Mouse (Mus musculus) ES-E14 (cell line): ENCODE measurements around the gene Kif26a.

Experiments used
- CHD2 ChIP-seq: IDR thresholded peaks from 2 replicates; pipeline ENCODE4 v1.6.1; 2014; ENCODE audit warnings: mild to moderate bottlenecking, low read depth, low read length, inconsistent platforms
- HCFC1 ChIP-seq: IDR thresholded peaks from 2 replicates; pipeline ENCODE4 v1.6.1; 2012; ENCODE audit warnings: low read length, inconsistent platforms, borderline replicate concordance; ENCODE audit not compliant: insufficient read depth
- MAFK ChIP-seq: IDR thresholded peaks from 2 replicates; pipeline ENCODE4 v1.6.1; 2014; ENCODE audit warnings: mild to moderate bottlenecking, low read depth, low read length, inconsistent platforms; ENCODE audit not compliant: insufficient read depth

- TF ChIP-seq HCFC1 (no peak), CHD2 (no peak), MAFK (no peak)
Observed at GRCm38 (mm10) chr12:112111323-112111722, 34.7 kb upstream of the Kif26a start.
